Mouse (Mus musculus) embryonic facial prominence, embryonic 14.5 days (tissue): ENCODE measurements at regions not wholly inside any gene's neighbourhood (a gene's known extent, or its start where the extent isn't known, plus 50 kb on each side); places are given as distances from the start of the nearest gene placed in this dataset.
A peak's percentile ranks its signal among the peaks of the same experiment; 100 is the strongest.

Source experiments
- ATAC-seq: fragments of 200-750 bp; cut with Nextera tagmentation; 2 replicates; pipeline ENCODE4 v1.8.0; 2017; ENCODE audit warnings: low read depth, moderate number of reproducible peaks, moderate TSS enrichment
- DNase-seq: peaks from one replicate; pipeline ENCODE4 v3.0.0-alpha.2; 2015; ENCODE audit warnings: low spot score
- H3K27ac ChIP-seq: fragments of 300-500 bp; sonication (generic); replicated peaks from 2 replicates; pipeline ENCODE4 v1.5.1; 2014; ENCODE audit warnings: low read depth, mild to moderate bottlenecking, low read length, moderate library complexity
- H3K27me3 ChIP-seq: fragments of 300-500 bp; sonication (generic); replicated peaks from 2 replicates; pipeline ENCODE4 v1.6.1; 2014; ENCODE audit warnings: low read length; ENCODE audit not compliant: control insufficient read depth, insufficient read depth
- H3K36me3 ChIP-seq: fragments of 300-500 bp; sonication (generic); 2 replicates; pipeline ENCODE4 v1.6.1; 2014; ENCODE audit warnings: low read length, mixed read lengths; ENCODE audit not compliant: control insufficient read depth, insufficient read depth
- H3K4me1 ChIP-seq: fragments of 300-500 bp; sonication (generic); 2 replicates; pipeline ENCODE4 v1.6.1; 2014; ENCODE audit warnings: antibody characterized with exemption, low read length; ENCODE audit not compliant: control insufficient read depth, insufficient read depth
- H3K4me2 ChIP-seq: fragments of 300-500 bp; sonication (generic); 2 replicates; pipeline ENCODE4 v1.6.1; 2014; ENCODE audit warnings: low read depth, mild to moderate bottlenecking, low read length, moderate library complexity, mixed read lengths
- H3K4me3 ChIP-seq: fragments of 300-500 bp; sonication (generic); 2 replicates; pipeline ENCODE4 v1.5.1; 2014; ENCODE audit warnings: low read depth, mild to moderate bottlenecking, low read length
- H3K9ac ChIP-seq: fragments of 300-500 bp; sonication (generic); 2 replicates; pipeline ENCODE4 v1.6.1; 2014; ENCODE audit warnings: low read depth, mild to moderate bottlenecking, low read length, moderate library complexity, mixed read lengths
- H3K9me3 ChIP-seq: fragments of 300-500 bp; sonication (generic); 2 replicates; pipeline ENCODE4 v1.6.1; 2016; ENCODE audit warnings: low read length; ENCODE audit not compliant: control insufficient read depth
- WGBS: fragments of 180-500 bp; shearing (Covaris S2); extraction: QIAGEN DNeasy Blood & Tissue Kit; methylation state at CpG from one replicate; pipeline ENCODE4 v1.1.7; 2014; 5-methylcytosine and 5-hydroxymethylcytosine counted together

- no peak overlapping the region for H3K9ac ChIP-seq
- WGBS = 90% methylated on average over 1 of the region's 1 CpGs
- no peaks in the 10 kb centered on the region for H3K36me3 ChIP-seq
- no peak overlapping the region for H3K27ac ChIP-seq
- no peak for DNase-seq
- no peaks in the 10 kb centered on the region for H3K4me1 ChIP-seq
- no peak overlapping the region for H3K4me2 ChIP-seq
- no peak overlapping the region for H3K4me3 ChIP-seq
- no peak for ATAC-seq
- no peaks in the 10 kb centered on the region for H3K9me3 ChIP-seq
- H3K27me3 ChIP-seq = no peaks in the 10 kb centered on the region
Measured at GRCm38 (mm10) chr13:89453819-89454218, 85.8 kb upstream of the Hapln1 start.

GRCm38 (mm10) chr13:89454249-89455018 is 85.2 kb upstream of the Hapln1 start:
- no peak for DNase-seq
- H3K4me2 ChIP-seq = no peak overlapping the region
- H3K4me3 ChIP-seq = no peak overlapping the region
- H3K36me3 ChIP-seq = no peaks in the 10 kb centered on the region
- no peak for ATAC-seq
- 86% methylated on average over 2 of the region's 2 CpGs for WGBS
- no peaks in the 10 kb centered on the region for H3K9me3 ChIP-seq
- no peak overlapping the region for H3K27ac ChIP-seq
- no peaks in the 10 kb centered on the region for H3K27me3 ChIP-seq
- no peaks in the 10 kb centered on the region for H3K4me1 ChIP-seq
- no peak overlapping the region for H3K9ac ChIP-seq

GRCm38 (mm10) chr13:89463746-89464145 is 75.8 kb upstream of the Hapln1 start:
- ATAC-seq = no peak
- peak; percentile 48 for DNase-seq

More at GRCm38 (mm10) chr13:89463746-89464145, 75.8 kb upstream of the Hapln1 start:
- no peak overlapping the region for H3K27ac ChIP-seq
- H3K4me1 ChIP-seq = no peaks in the 10 kb centered on the region
- no peak overlapping the region for H3K4me3 ChIP-seq
- 65% methylated on average over 4 of the region's 4 CpGs for WGBS
- no peaks in the 10 kb centered on the region for H3K9me3 ChIP-seq
- no peaks in the 10 kb centered on the region for H3K36me3 ChIP-seq
- no peak overlapping the region for H3K4me2 ChIP-seq
- no peak overlapping the region for H3K9ac ChIP-seq
- H3K27me3 ChIP-seq = no peaks in the 10 kb centered on the region
